Mouse (Mus musculus) CH12.LX (cell line): Measurements from ENCODE around the gene Celf2. TPM values are rescaled to one million over a fixed set of nuclear protein-coding genes. Genes with fewer than 3 reads are reported as not detected.

ENCODE experiments used
- DNase-seq: peaks from one replicate; pipeline ENCODE4 v3.0.0-alpha.2; 2013; ENCODE audit errors: extremely low read depth
- H3K27ac ChIP-seq: 2 replicates; pipeline ENCODE4 v1.5.1; 2012; ENCODE audit warnings: low read depth, mild to moderate bottlenecking, control low read depth, moderate library complexity; ENCODE audit not compliant: insufficient read depth
- H3K27me3 ChIP-seq: replicated peaks from 2 replicates; pipeline ENCODE3; 2012; ENCODE audit warnings: inconsistent platforms
- H3K36me3 ChIP-seq, 2 experiments: replicated peaks in 1 of 2; 2 replicates each; pipeline versions ENCODE3 to v1.6.1; 2012; ENCODE audit warnings: inconsistent platforms in 1 of 2, low read length in 1 of 2, mild to moderate bottlenecking in 1 of 2, mixed read lengths in 1 of 2, moderate library complexity in 1 of 2; ENCODE audit not compliant: control insufficient read depth in 1 of 2, insufficient read depth in 1 of 2
- H3K4me1 ChIP-seq, 2 experiments: 2 replicates each; pipeline ENCODE4 v1.6.1; 2012; ENCODE audit warnings: inconsistent platforms in 1 of 2, moderate library complexity in 1 of 2; ENCODE audit not compliant: insufficient read depth in 2 of 2, control insufficient read depth in 1 of 2
- H3K4me2 ChIP-seq: 2 replicates; pipeline ENCODE4 v1.6.1; 2012; ENCODE audit warnings: low read depth, mild to moderate bottlenecking, control low read depth; ENCODE audit not compliant: poor library complexity, insufficient read depth, severe bottlenecking
- H3K4me3 ChIP-seq, 3 experiments: fragments of 150-350 bp in 1 of 3; sonication (generic) in 1 of 3; replicated peaks in 1 of 3; 2 replicates each; pipeline versions ENCODE3 to v1.5.1; 2011 to 2012; ENCODE audit warnings: low read depth in 2 of 3, low read length in 2 of 3, mild to moderate bottlenecking in 2 of 3, moderate library complexity in 2 of 3, control low read depth in 1 of 3, improper control_type of control experiment in 1 of 3, inconsistent platforms in 1 of 3, mixed read lengths in 1 of 3; ENCODE audit not compliant: poor library complexity in 1 of 3
- H3K79me2 ChIP-seq: replicated peaks from 2 replicates; pipeline ENCODE4 v1.6.1; 2012; ENCODE audit warnings: mild to moderate bottlenecking, moderate library complexity; ENCODE audit not compliant: control insufficient read depth, poor library complexity, insufficient read depth, severe bottlenecking; ENCODE audit errors: extremely low read depth
- H3K9ac ChIP-seq: 2 replicates; pipeline ENCODE4 v1.6.1; 2012; ENCODE audit warnings: low read depth, mild to moderate bottlenecking, control low read depth, moderate library complexity; ENCODE audit not compliant: insufficient read depth
- H3K9me3 ChIP-seq: replicated peaks from 2 replicates; pipeline ENCODE3; 2012; ENCODE audit warnings: low read length, inconsistent platforms, mixed read lengths
- BHLHE40 ChIP-seq: IDR thresholded peaks from 2 replicates; pipeline ENCODE4 v1.6.1; 2011; ENCODE audit warnings: mild to moderate bottlenecking, low read depth, low read length, improper control_type of control experiment
- CHD1 ChIP-seq: IDR thresholded peaks from 2 replicates; pipeline ENCODE4 v1.6.1; 2012; ENCODE audit warnings: low read depth, low read length, improper control_type of control experiment, inconsistent platforms
- CHD2 ChIP-seq: IDR thresholded peaks from 2 replicates; pipeline ENCODE4 v1.6.1; 2011; ENCODE audit warnings: low read length, improper control_type of control experiment
- HCFC1 ChIP-seq: IDR thresholded peaks from 2 replicates; pipeline ENCODE4 v1.6.1; 2012; ENCODE audit warnings: low read depth, mild to moderate bottlenecking, inconsistent platforms, low read length, improper control_type of control experiment
- IRF4 ChIP-seq: IDR thresholded peaks from 2 replicates; pipeline ENCODE4 v1.6.1; 2014; ENCODE audit warnings: low read depth, mild to moderate bottlenecking, inconsistent platforms, low read length, improper control_type of control experiment
- MAFK ChIP-seq: IDR thresholded peaks from 2 replicates; pipeline ENCODE4 v1.6.1; 2011; ENCODE audit warnings: low read length, improper control_type of control experiment; ENCODE audit not compliant: insufficient replicate concordance
- MAX ChIP-seq: IDR thresholded peaks from 2 replicates; pipeline ENCODE4 v1.6.1; 2011; ENCODE audit warnings: low read length, improper control_type of control experiment
- MAZ ChIP-seq: IDR thresholded peaks from 2 replicates; pipeline ENCODE4 v1.6.1; 2012; ENCODE audit warnings: low read depth, mild to moderate bottlenecking, inconsistent platforms, low read length, improper control_type of control experiment, moderate library complexity
- MEF2A ChIP-seq: IDR thresholded peaks from 2 replicates; pipeline ENCODE4 v1.6.1; 2014; ENCODE audit warnings: low read depth, mild to moderate bottlenecking, inconsistent platforms, low read length, improper control_type of control experiment, borderline replicate concordance
- MXI1 ChIP-seq: IDR thresholded peaks from 2 replicates; pipeline ENCODE4 v1.6.1; 2011; ENCODE audit warnings: mild to moderate bottlenecking, low read depth, low read length, improper control_type of control experiment
- MYC ChIP-seq: IDR thresholded peaks from 2 replicates; pipeline ENCODE4 v1.6.1; 2011; ENCODE audit warnings: low read depth, mild to moderate bottlenecking, improper control_type of control experiment, low read length
- NELFE ChIP-seq: IDR thresholded peaks from 2 replicates; pipeline ENCODE4 v1.6.1; 2011; ENCODE audit warnings: low read depth, low read length, improper control_type of control experiment
- NRF1 ChIP-seq: IDR thresholded peaks from 2 replicates; pipeline ENCODE4 v1.6.1; 2014; ENCODE audit warnings: low read depth, mild to moderate bottlenecking, inconsistent platforms, low read length, improper control_type of control experiment, moderate library complexity
- PAX5 ChIP-seq: IDR thresholded peaks from 2 replicates; pipeline ENCODE4 v1.6.1; 2012; ENCODE audit warnings: low read length, inconsistent platforms, mixed read lengths
- POLR2A ChIP-seq: IDR thresholded peaks from 2 replicates; pipeline ENCODE4 v1.6.1; 2011; ENCODE audit warnings: low read depth, mild to moderate bottlenecking, improper control_type of control experiment, low read length
- POLR2AphosphoS2 ChIP-seq: IDR thresholded peaks from 2 replicates; pipeline ENCODE4 v1.6.1; 2011; ENCODE audit warnings: low read depth, low read length, improper control_type of control experiment
- RAD21 ChIP-seq: IDR thresholded peaks from 2 replicates; pipeline ENCODE4 v1.6.1; 2011; ENCODE audit warnings: low read depth, mild to moderate bottlenecking, low read length, improper control_type of control experiment, moderate library complexity
- RCOR1 ChIP-seq: conservative IDR thresholded peaks from 2 replicates; pipeline ENCODE4 v1.6.1; 2012; ENCODE audit warnings: low read depth, mild to moderate bottlenecking, inconsistent platforms, low read length, improper control_type of control experiment
- SIN3A ChIP-seq: IDR thresholded peaks from 2 replicates; pipeline ENCODE4 v1.6.1; 2012; ENCODE audit warnings: low read length, improper control_type of control experiment, inconsistent platforms
- SMC3 ChIP-seq: IDR thresholded peaks from 2 replicates; pipeline ENCODE4 v1.6.1; 2011; ENCODE audit warnings: low read depth, low read length, improper control_type of control experiment
- TBP ChIP-seq: conservative IDR thresholded peaks from 2 replicates; pipeline ENCODE4 v1.6.1; 2011; ENCODE audit warnings: low read depth, low read length, improper control_type of control experiment
- TCF12 ChIP-seq: IDR thresholded peaks from 2 replicates; pipeline ENCODE4 v1.6.1; 2014; ENCODE audit warnings: low read depth, mild to moderate bottlenecking, inconsistent platforms, low read length, improper control_type of control experiment
- USF1 ChIP-seq: IDR thresholded peaks from 2 replicates; pipeline ENCODE4 v1.6.1; 2014; ENCODE audit warnings: low read depth, mild to moderate bottlenecking, inconsistent platforms, low read length, improper control_type of control experiment
- ZC3H11A ChIP-seq: IDR thresholded peaks from 2 replicates; pipeline ENCODE4 v1.6.1; 2012; ENCODE audit warnings: low read depth, mild to moderate bottlenecking, inconsistent platforms, low read length, improper control_type of control experiment
- ZMIZ1 ChIP-seq: IDR thresholded peaks from 2 replicates; pipeline ENCODE4 v1.6.1; 2012; ENCODE audit warnings: low read depth, mild to moderate bottlenecking, inconsistent platforms, low read length, improper control_type of control experiment
- ZNF384 ChIP-seq: IDR thresholded peaks from 2 replicates; pipeline ENCODE4 v1.6.1; 2012; ENCODE audit warnings: low read depth, low read length, improper control_type of control experiment, inconsistent platforms
- dilution Hi-C: fragments of 300-500 bp; cut with MboI; formaldehyde crosslinking; loops from 2 replicates; pipeline ENCODE4 v1.14.3; 2020; ENCODE audit warnings: low sequenced_read_pairs; ENCODE audit not compliant: extremely low pct_unique_long_range_greater_than_20kb, extremely low pct_ligation_motif_present
- in situ Hi-C: fragments of 300-500 bp; cut with MboI; formaldehyde crosslinking; loops from 3 replicates; pipeline ENCODE4 v1.14.3; 2019; ENCODE audit warnings: low sequenced_read_pairs, low pct_ligation_motif_present, low pct_unique_long_range_greater_than_20kb, mixed read lengths
- polyA plus RNA-seq: library from polyadenylated mRNA; unstranded; fragments of >175 nt; gene quantifications from 2 replicates; pipeline ENCODE4 v1.2.1, GENCODE M21; 2012; ENCODE audit warnings: low read depth; ENCODE audit not compliant: insufficient read length
- total RNA-seq, 2 experiments: library from RNA; depleted of rRNA; stranded (reverse); fragments of 300-350 nt in 1 of 2; fragments of >200 nt in 1 of 2; gene quantifications; 2 replicates each; pipeline ENCODE4 v1.2.3; 2012 to 2014

The Celf2 gene
- total and polyA plus RNA-seq, 3 experiments: 51.0 to 143 (median 103) TPM

DNA sequence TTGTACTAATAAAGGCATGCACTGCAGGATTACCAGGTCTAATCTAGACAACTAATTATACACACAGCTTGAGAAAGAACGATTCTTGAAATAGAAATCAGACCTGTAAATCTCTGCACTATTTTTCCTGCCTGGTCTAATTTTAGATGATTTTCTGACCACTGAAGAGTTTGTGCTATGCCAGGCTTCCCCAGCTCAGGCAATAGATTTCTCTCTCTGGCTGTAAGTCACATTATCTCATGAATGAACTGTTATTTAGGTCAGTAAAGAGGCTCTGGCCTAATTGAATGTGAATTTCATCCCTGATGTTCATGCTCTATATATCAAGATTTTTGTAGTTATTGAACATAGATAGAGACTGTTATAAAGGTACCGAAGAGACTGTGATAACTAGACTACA, 694.1 kb downstream of the Celf2 start:
- in situ Hi-C loops: no loop called here
- no peak overlapping the region for H3K4me2 ChIP-seq
- H3K4me1 ChIP-seq: peaks cover 5 to 17% of the 10 kb centered on the region in 2 experiments; a peak in 3 of 4 replicates
- H3K9me3 ChIP-seq: no peaks in the 10 kb centered on the region
- no peak for DNase-seq
- H3K4me3 ChIP-seq: no peak overlapping the region
- no peaks in the 10 kb centered on the region for H3K36me3 ChIP-seq
- no peaks in the 10 kb centered on the region for H3K79me2 ChIP-seq
- H3K9ac ChIP-seq: no peak overlapping the region
- TF ChIP-seq MAZ (no peak), MXI1 (no peak), IRF4 (no peak)
- TF ChIP-seq, all 38 proteins: peak for 0
- Histone ChIP-seq H3K27ac (no peak overlapping the region), H3K27me3 (no peaks in the 10 kb centered on the region)
- dilution Hi-C loops: no loop called here

GRCm38 (mm10) chr2:6808736-6809135, 700.6 kb downstream of the Celf2 start:
- Histone ChIP-seq H3K9ac (no peak overlapping the region), H3K36me3 (no peaks in the 10 kb centered on the region), H3K27me3 (no peaks in the 10 kb centered on the region), H3K9me3 (no peaks in the 10 kb centered on the region), H3K4me2 (no peak overlapping the region), H3K4me1 (no peaks in the 10 kb centered on the region), H3K4me3 (no peak overlapping the region), H3K79me2 (no peaks in the 10 kb centered on the region), H3K27ac (no peak overlapping the region)
- in situ Hi-C loops (no loop called here), dilution Hi-C loops (no loop called here)
- DNase-seq: no peak
- TF ChIP-seq HCFC1 (no peak), RAD21 (no peak), CHD1 (no peak), BHLHE40 (no peak), SMC3 (no peak), POLR2A (no peak), TBP (no peak), MEF2A (no peak), USF1 (no peak), MXI1 (no peak), PAX5 (no peak)

DNA sequence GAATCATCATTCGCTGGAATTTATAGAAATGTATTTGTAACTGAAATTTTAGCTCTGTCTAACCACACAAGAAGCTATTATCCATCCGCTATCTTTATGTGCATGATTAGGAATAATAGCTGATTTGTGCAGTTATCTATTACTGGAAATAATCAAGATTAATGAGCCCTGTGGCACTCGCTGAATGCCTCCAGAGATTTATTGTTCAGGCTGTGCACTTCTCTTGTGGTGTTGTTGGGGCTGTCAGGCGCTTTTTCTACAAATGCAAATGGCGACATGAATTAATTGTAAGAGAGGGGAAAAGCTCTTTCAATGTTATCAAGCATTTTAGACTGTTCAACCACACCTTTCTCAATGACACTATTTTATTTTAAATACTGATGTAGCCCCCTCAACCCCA, 712.6 kb downstream of the Celf2 start:
- Histone ChIP-seq H3K4me1 (no peaks in the 10 kb centered on the region), H3K27me3 (no peaks in the 10 kb centered on the region), H3K9ac (no peak overlapping the region), H3K79me2 (no peaks in the 10 kb centered on the region), H3K4me2 (no peak overlapping the region), H3K9me3 (no peaks in the 10 kb centered on the region), H3K36me3 (no peaks in the 10 kb centered on the region), H3K27ac (no peak overlapping the region), H3K4me3 (no peak overlapping the region)
- TF ChIP-seq ZMIZ1: no peak
- TF ChIP-seq CHD2: no peak
- no peak for TF ChIP-seq POLR2AphosphoS2
- TF ChIP-seq RAD21: no peak
- TF ChIP-seq SIN3A: no peak
- TF ChIP-seq MAFK: no peak
- TF ChIP-seq POLR2A: no peak
- no peak for TF ChIP-seq MAX
- no peak for TF ChIP-seq NRF1
- TF ChIP-seq MYC: no peak
- TF ChIP-seq MEF2A: no peak
- no peak for TF ChIP-seq NELFE
- no peak for TF ChIP-seq MXI1
- no peak for TF ChIP-seq TCF12
- no peak for TF ChIP-seq ZNF384
- TF ChIP-seq ZC3H11A: no peak
- TF ChIP-seq IRF4: no peak
- no peak for TF ChIP-seq PAX5
- no peak for TF ChIP-seq HCFC1
- TF ChIP-seq RCOR1: no peak
- DNase-seq: no peak
- dilution Hi-C loops (no loop called here), in situ Hi-C loops (no loop called here)
